Mouse (Mus musculus) kidney, postnatal 10 days (tissue): Measurements from ENCODE around the gene Hs6st3.
A peak's percentile ranks its signal among the peaks of the same experiment; 100 is the strongest.

Experiments
- DNase-seq: peaks from one replicate; pipeline ENCODE4 v3.0.0; 2021; ENCODE audit warnings: mixed read lengths

The Hs6st3 gene

GRCm38 (mm10) chr14:119813898-119814297 lies 675.8 kb downstream of the Hs6st3 start:
- no peak for DNase-seq

GRCm38 (mm10) chr14:119815616-119816015 lies 677.5 kb downstream of the Hs6st3 start:
- DNase-seq = no peak

- no peak for DNase-seq
Measured at GRCm38 (mm10) chr14:119820562-119820961, 682.4 kb downstream of the Hs6st3 start.

GRCm38 (mm10) chr14:119831165-119832011 lies 693.2 kb downstream of the Hs6st3 start:
- DNase-seq = peak; percentile 19

GRCm38 (mm10) chr14:119832012-119832325 lies 693.8 kb downstream of the Hs6st3 start:
- DNase-seq = no peak

GRCm38 (mm10) chr14:119832940-119833339 lies 694.8 kb downstream of the Hs6st3 start:
- DNase-seq = peak; percentile 16

GRCm38 (mm10) chr14:119834008-119834700 lies 696.0 kb downstream of the Hs6st3 start:
- no peak for DNase-seq

- DNase-seq = no peak
Measured at GRCm38 (mm10) chr14:119836051-119836450, 697.9 kb downstream of the Hs6st3 start.

GRCm38 (mm10) chr14:119847540-119847939 lies 709.4 kb downstream of the Hs6st3 start:
- DNase-seq = no peak

GRCm38 (mm10) chr14:119848759-119849298 lies 710.7 kb downstream of the Hs6st3 start:
- no peak for DNase-seq

- DNase-seq = no peak
Measured at GRCm38 (mm10) chr14:119849338-119849737, 711.2 kb downstream of the Hs6st3 start.

- DNase-seq = peak; percentile 14
Measured at GRCm38 (mm10) chr14:119852139-119852538, 714.0 kb downstream of the Hs6st3 start.

GRCm38 (mm10) chr14:119857338-119858291 lies 719.5 kb downstream of the Hs6st3 start:
- DNase-seq = no peak

GRCm38 (mm10) chr14:119873617-119874016 lies 735.5 kb downstream of the Hs6st3 start:
- no peak for DNase-seq

GRCm38 (mm10) chr14:119892922-119893321 lies 754.8 kb downstream of the Hs6st3 start:
- DNase-seq = no peak

- DNase-seq = no peak
Measured at GRCm38 (mm10) chr14:119895097-119895496, 757.0 kb downstream of the Hs6st3 start.

GRCm38 (mm10) chr14:119895765-119896465 lies 757.8 kb downstream of the Hs6st3 start:
- no peak for DNase-seq

- DNase-seq = no peak
Measured at GRCm38 (mm10) chr14:119902486-119902885, 764.3 kb downstream of the Hs6st3 start.

- DNase-seq = no peak
Measured at GRCm38 (mm10) chr14:119908032-119908675, 770.0 kb downstream of the Hs6st3 start.

- no peak for DNase-seq
Measured at GRCm38 (mm10) chr14:119914508-119914907, 776.4 kb downstream of the Hs6st3 start.

- no peak for DNase-seq
Measured at GRCm38 (mm10) chr14:119918281-119919034, 780.3 kb downstream of the Hs6st3 start.
